Mouse (Mus musculus) heart, embryonic 14.5 days (tissue): ENCODE results near the gene Rfng. TPM values are rescaled to one million over a fixed set of nuclear protein-coding genes. Genes with fewer than 3 reads are reported as not detected.

Source experiments
- ATAC-seq: fragments of 200-750 bp; cut with Nextera tagmentation; 2 replicates; pipeline ENCODE4 v1.8.0; 2017; ENCODE audit warnings: low read depth, moderate TSS enrichment; ENCODE audit not compliant: insufficient number of reproducible peaks, insufficient read depth, low FRiP score
- H3K27ac ChIP-seq, 2 experiments: fragments of 200-500 bp in 1 of 2; fragments of 300-500 bp in 1 of 2; sonication (generic) in 1 of 2; replicated peaks in 1 of 2; 2 replicates each; pipeline ENCODE4 v1.5.1; 2012 to 2014; ENCODE audit warnings: low read depth in 2 of 2, low read length in 2 of 2, control low read depth in 1 of 2, mild to moderate bottlenecking in 1 of 2, mixed read lengths in 1 of 2; ENCODE audit not compliant: control insufficient read depth in 1 of 2, insufficient read depth in 1 of 2
- H3K27me3 ChIP-seq: fragments of 300-500 bp; sonication (generic); 2 replicates; pipeline ENCODE4 v1.6.1; 2014; ENCODE audit warnings: mild to moderate bottlenecking, low read length, control low read depth; ENCODE audit not compliant: control insufficient read depth, insufficient read depth
- H3K36me3 ChIP-seq: fragments of 300-500 bp; sonication (generic); 2 replicates; pipeline ENCODE4 v1.6.1; 2014; ENCODE audit warnings: mild to moderate bottlenecking, control low read depth, low read length, mixed read lengths; ENCODE audit not compliant: control insufficient read depth, insufficient read depth
- H3K4me1 ChIP-seq, 2 experiments: fragments of 200-500 bp in 1 of 2; fragments of 300-500 bp in 1 of 2; sonication (generic) in 1 of 2; 2 replicates each; pipeline ENCODE4 v1.6.1; 2012 to 2014; ENCODE audit warnings: low read length in 2 of 2, control low read depth in 1 of 2, mixed read lengths in 1 of 2; ENCODE audit not compliant: control insufficient read depth in 2 of 2, insufficient read depth in 2 of 2
- H3K4me2 ChIP-seq: fragments of 300-500 bp; sonication (generic); 2 replicates; pipeline ENCODE4 v1.6.1; 2014; ENCODE audit warnings: mild to moderate bottlenecking, low read length
- H3K4me3 ChIP-seq, 2 experiments: fragments of 200-500 bp in 1 of 2; fragments of 300-500 bp in 1 of 2; sonication (generic) in 1 of 2; 2 replicates each; pipeline ENCODE4 v1.5.1; 2012 to 2014; ENCODE audit warnings: low read length in 2 of 2, mild to moderate bottlenecking in 2 of 2, control low read depth in 1 of 2, low read depth in 1 of 2, moderate library complexity in 1 of 2; ENCODE audit not compliant: control insufficient read depth in 1 of 2, insufficient read depth in 1 of 2
- H3K9ac ChIP-seq: fragments of 300-500 bp; sonication (generic); 2 replicates; pipeline ENCODE4 v1.6.1; 2014; ENCODE audit warnings: mild to moderate bottlenecking, low read length
- H3K9me3 ChIP-seq: fragments of 300-500 bp; sonication (generic); 2 replicates; pipeline ENCODE4 v1.6.1; 2016; ENCODE audit warnings: low read length, control low read depth; ENCODE audit not compliant: control insufficient read depth
- WGBS: fragments of 180-500 bp; shearing (Covaris S2); extraction: QIAGEN DNeasy Blood & Tissue Kit; methylation state at CpG from one replicate; pipeline ENCODE4 v1.1.7; 2014; 5-methylcytosine and 5-hydroxymethylcytosine counted together
- polyA plus RNA-seq: library from polyadenylated mRNA; unstranded; fragments of >200 nt; fragmentation: Nextera tagmentation; extraction: Ambion mirVana; gene quantifications from 2 replicates; pipeline ENCODE4 v1.2.1, GENCODE M21; 2014

The Rfng gene
- polyA plus RNA-seq, 1 experiment from 2014 or later = 16.7 TPM

DNA sequence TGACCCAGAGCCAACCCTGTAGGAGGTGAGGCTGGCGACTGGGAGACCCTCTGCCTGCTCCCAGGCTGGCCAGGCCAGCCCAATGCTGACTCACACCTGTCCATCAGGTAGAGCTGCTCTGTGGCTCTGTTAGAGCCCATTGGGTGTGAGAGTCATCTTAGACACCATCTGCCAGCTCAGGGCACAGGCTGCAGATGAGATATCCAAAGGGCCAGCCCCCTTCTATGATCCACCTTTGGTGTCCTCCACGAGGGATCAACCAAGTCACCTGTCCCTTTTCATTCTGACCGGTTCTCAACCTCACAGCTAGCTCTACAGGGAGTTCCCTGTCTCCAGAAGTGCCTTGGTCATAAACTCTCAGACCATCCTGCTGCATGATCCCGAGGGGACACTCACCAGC lies 38.3 kb upstream of the Rfng start:
- Histone ChIP-seq H3K36me3 (peaks cover 47% of the 10 kb centered on the region), H3K4me1 (peaks cover 29 to 34% of the 10 kb centered on the region in 2 experiments), H3K27ac (no peak overlapping the region), H3K9ac (peak overlapping the region; percentile 87), H3K9me3 (no peaks in the 10 kb centered on the region), H3K4me3 (peak overlapping the region; percentile 68 to 81), H3K4me2 (peak overlapping the region; percentile 87), H3K27me3 (no peaks in the 10 kb centered on the region)
- no peak for ATAC-seq
- WGBS = 58% methylated on average over 4 of the region's 4 CpGs

- WGBS = 72% methylated on average over 14 of the region's 14 CpGs
- H3K27ac ChIP-seq = no peak overlapping the region
- no peak overlapping the region for H3K4me3 ChIP-seq
- H3K4me2 ChIP-seq = peak overlapping the region; percentile 87; the same call in 1 of the 2 replicates
- no peaks in the 10 kb centered on the region for H3K9me3 ChIP-seq
- no peak for ATAC-seq
- H3K36me3 ChIP-seq = peaks cover 57% of the 10 kb centered on the region
- peaks cover 29 to 34% of the 10 kb centered on the region in 2 experiments for H3K4me1 ChIP-seq
- no peaks in the 10 kb centered on the region for H3K27me3 ChIP-seq
- no peak overlapping the region for H3K9ac ChIP-seq
These were observed 37.3 kb upstream of the Rfng start for GRCm38 (mm10) chr11:120821076-120821922.

- H3K4me1 ChIP-seq = peaks cover 28 to 31% of the 10 kb centered on the region in 2 experiments
- H3K4me3 ChIP-seq = no peak overlapping the region
- H3K27ac ChIP-seq = no peak overlapping the region
- H3K9me3 ChIP-seq = no peaks in the 10 kb centered on the region
- no peak for ATAC-seq
- no peak overlapping the region for H3K4me2 ChIP-seq
- peaks cover 65% of the 10 kb centered on the region for H3K36me3 ChIP-seq
- no peak overlapping the region for H3K9ac ChIP-seq
- WGBS = 93% methylated on average over 14 of the region's 14 CpGs
- no peaks in the 10 kb centered on the region for H3K27me3 ChIP-seq
These were observed 36.5 kb upstream of the Rfng start for GRCm38 (mm10) chr11:120820546-120820945.

GRCm38 (mm10) chr11:120819556-120819955 lies 35.5 kb upstream of the Rfng start:
- H3K36me3 ChIP-seq = peaks cover 75% of the 10 kb centered on the region
- no peaks in the 10 kb centered on the region for H3K9me3 ChIP-seq
- H3K9ac ChIP-seq = no peak overlapping the region
- WGBS = 97% methylated on average over 6 of the region's 6 CpGs
- ATAC-seq = no peak
- no peak overlapping the region for H3K27ac ChIP-seq
- no peaks in the 10 kb centered on the region for H3K27me3 ChIP-seq
- H3K4me3 ChIP-seq = no peak overlapping the region
- H3K4me1 ChIP-seq = peaks cover 21 to 24% of the 10 kb centered on the region in 2 experiments
- no peak overlapping the region for H3K4me2 ChIP-seq

DNA sequence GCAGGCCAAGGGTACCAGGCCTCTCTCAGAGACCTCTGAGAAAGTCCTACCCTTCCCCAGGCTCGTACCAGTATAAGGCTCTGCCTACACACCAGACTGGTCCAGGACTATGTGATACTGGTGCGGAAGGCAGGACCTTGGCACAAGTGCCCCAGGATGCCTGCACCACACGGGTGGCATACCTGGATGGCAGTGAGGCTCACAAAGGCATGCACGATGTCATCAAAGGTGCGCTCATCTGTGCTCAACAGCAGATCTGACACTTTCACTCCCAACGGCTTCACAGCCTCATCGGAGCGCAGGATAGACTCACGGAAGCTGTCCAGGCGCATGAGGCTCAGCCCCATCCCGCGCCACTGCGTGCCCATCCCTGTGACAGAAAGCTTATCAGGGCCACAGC lies 34.2 kb upstream of the Rfng start:
- H3K27ac ChIP-seq = no peak overlapping the region
- H3K9me3 ChIP-seq = no peaks in the 10 kb centered on the region
- 95% methylated on average over 13 of the region's 13 CpGs for WGBS
- H3K27me3 ChIP-seq = no peaks in the 10 kb centered on the region
- H3K9ac ChIP-seq = no peak overlapping the region
- H3K36me3 ChIP-seq = peaks cover 88% of the 10 kb centered on the region
- H3K4me3 ChIP-seq = no peak overlapping the region
- no peak for ATAC-seq
- H3K4me1 ChIP-seq = peaks cover 21 to 24% of the 10 kb centered on the region in 2 experiments
- H3K4me2 ChIP-seq = no peak overlapping the region

- Histone ChIP-seq H3K4me3 (no peak overlapping the region), H3K27me3 (no peaks in the 10 kb centered on the region), H3K4me1 (peaks cover 12 to 16% of the 10 kb centered on the region in 2 experiments), H3K9me3 (no peaks in the 10 kb centered on the region), H3K4me2 (no peak overlapping the region), H3K36me3 (peaks cover 97% of the 10 kb centered on the region), H3K9ac (no peak overlapping the region), H3K27ac (no peak overlapping the region)
- WGBS = 89% methylated on average over 6 of the region's 6 CpGs
- no peak for ATAC-seq
These were observed 33.4 kb upstream of the Rfng start for GRCm38 (mm10) chr11:120817358-120817757.

- 95% methylated on average over 16 of the region's 16 CpGs for WGBS
- Histone ChIP-seq H3K4me1 (no peaks in the 10 kb centered on the region), H3K4me3 (no peak overlapping the region), H3K27me3 (no peaks in the 10 kb centered on the region), H3K27ac (no peak overlapping the region), H3K4me2 (no peak overlapping the region), H3K9me3 (no peaks in the 10 kb centered on the region), H3K36me3 (peaks cover 100% of the 10 kb centered on the region), H3K9ac (no peak overlapping the region)
- ATAC-seq = no peak
These were observed 28.1 kb upstream of the Rfng start for GRCm38 (mm10) chr11:120812068-120812467.
